Mouse (Mus musculus) heart, adult 2 months (tissue): Measurements from ENCODE around the gene Fancg.

Source experiments
- CTCF ChIP-seq: fragments of 200-600 bp; IDR thresholded peaks from 2 replicates; pipeline ENCODE4 v1.8.1; 2022; ENCODE audit warnings: antibody characterized with exemption, mild to moderate bottlenecking, moderate library complexity
- EP300 ChIP-seq: fragments of 200-500 bp; IDR thresholded peaks from 2 replicates; pipeline ENCODE4 v1.6.1; 2011; ENCODE audit warnings: low read depth, low read length, control low read depth; ENCODE audit not compliant: insufficient read depth
- POLR2A ChIP-seq: fragments of 200-500 bp; IDR thresholded peaks from 2 replicates; pipeline ENCODE4 v1.6.1; 2011; ENCODE audit warnings: mild to moderate bottlenecking, low read depth, low read length, control low read depth; ENCODE audit not compliant: insufficient read depth

DNA sequence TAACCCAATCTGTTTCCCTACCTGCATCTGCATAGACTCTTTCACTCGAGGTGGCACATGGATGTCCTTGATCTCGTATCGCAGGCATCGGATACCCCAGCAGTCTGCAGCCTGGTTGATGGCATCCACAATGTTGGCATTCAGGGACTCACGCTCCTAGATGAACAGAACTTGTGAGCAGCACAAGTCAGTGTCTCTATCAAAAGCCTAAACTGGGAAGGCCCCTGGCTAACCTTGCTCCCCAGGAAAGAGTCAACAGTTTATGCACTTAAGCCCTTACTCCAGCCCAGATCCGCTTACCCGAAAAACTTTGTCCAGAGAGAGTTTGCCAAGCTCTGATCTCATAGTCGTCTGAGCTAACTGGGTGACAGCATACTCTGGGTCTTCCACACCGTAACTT is 19.4 kb upstream of the Fancg start:
- TF ChIP-seq POLR2A, result no peak
- no peak for TF ChIP-seq CTCF
- no peak for TF ChIP-seq EP300
